Mouse (Mus musculus) stomach, postnatal 0 days (tissue): Measurements from ENCODE around the gene Fam214a.

Source experiments
- CTCF ChIP-seq: IDR thresholded peaks from 2 replicates; pipeline ENCODE4 v1.5.1; 2016; ENCODE audit warnings: antibody characterized with exemption, low read depth, mild to moderate bottlenecking, moderate library complexity
- EP300 ChIP-seq: optimal IDR thresholded peaks from 2 replicates; pipeline ENCODE3; 2016; ENCODE audit warnings: antibody characterized with exemption

GRCm38 (mm10) chr9:75071706-75072192 is 119.1 kb downstream of the Fam214a start:
- TF ChIP-seq CTCF (no peak), EP300 (no peak)
